Mouse (Mus musculus): ENCODE data around the gene Clec1a. TPM values are rescaled to one million over a fixed set of nuclear protein-coding genes. Genes with fewer than 3 reads are reported as not detected.

Clec1a gene
- polyA plus RNA-seq, 1 experiment from 2014 or later, result 1.5 TPM

DNA sequence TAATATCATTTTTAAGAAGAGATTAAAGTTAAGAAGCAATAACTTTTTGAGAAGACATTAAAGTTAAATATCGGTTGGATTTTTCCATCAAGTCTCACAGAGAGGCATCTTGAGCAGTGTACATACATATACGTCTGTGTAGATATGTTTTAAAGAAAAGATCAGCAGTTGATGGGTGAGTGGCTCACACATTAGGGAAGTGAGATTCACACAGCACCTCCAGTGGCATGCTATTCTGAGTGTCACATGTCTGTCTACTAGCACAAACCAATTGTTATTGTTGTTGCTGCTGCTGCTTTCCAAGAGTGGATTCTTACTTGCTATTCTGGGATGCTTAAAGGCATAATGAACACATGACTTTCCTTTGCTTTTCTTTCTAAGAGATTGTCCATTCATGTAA lies 49.4 kb downstream of the Clec1a start:
- no peaks in the 10 kb centered on the region for H3K4me1 ChIP-seq (ENCODE audit: control insufficient read depth, insufficient read depth, low read length)
- no peaks in the 10 kb centered on the region for H3K27me3 ChIP-seq (ENCODE audit: control insufficient read depth, insufficient read depth, low read length)
- ATAC-seq (replicated peaks; ENCODE audit: insufficient number of reproducible peaks, low FRiP score, low TSS enrichment, low read depth) (no peak), DNase-seq (ENCODE audit: low spot score) (no peak)
- no peak overlapping the region for H3K4me2 ChIP-seq (ENCODE audit: low read depth, low read length)
- no peak overlapping the region for H3K27ac ChIP-seq (replicated peaks; ENCODE audit: low read depth, low read length)
- H3K36me3 ChIP-seq (replicated peaks; ENCODE audit: control insufficient read depth, insufficient read depth, low read depth, low read length), result no peaks in the 10 kb centered on the region
- no peaks in the 10 kb centered on the region for H3K9me3 ChIP-seq (replicated peaks; ENCODE audit: control insufficient read depth, low read length)
- H3K9ac ChIP-seq (replicated peaks; ENCODE audit: low read length), result no peak overlapping the region
- WGBS, result 89% methylated on average over 2 of the region's 2 CpGs
- no peak overlapping the region for H3K4me3 ChIP-seq (ENCODE audit: low read depth, low read length)

DNA sequence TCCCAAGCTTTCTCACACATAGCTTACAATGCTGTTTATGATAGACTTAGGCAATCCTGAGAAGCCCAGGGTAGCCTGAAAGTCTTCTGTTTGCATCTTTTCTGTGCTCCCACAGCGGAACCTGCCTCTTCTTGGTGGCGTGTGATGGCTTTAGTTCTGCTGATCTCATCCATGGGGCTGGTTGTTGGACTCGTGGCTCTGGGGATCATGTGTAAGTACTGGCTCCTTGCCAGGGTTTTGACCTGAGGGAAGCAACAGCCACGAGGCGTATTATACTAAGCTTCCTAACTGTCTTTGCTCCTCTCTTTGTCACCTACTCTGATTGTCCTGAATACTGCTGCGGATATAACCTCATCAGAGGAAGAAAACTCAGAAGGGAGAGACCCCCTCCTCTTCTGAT lies 51.9 kb downstream of the Clec1a start:
- H3K4me2 ChIP-seq (ENCODE audit: low read depth, low read length), result no peak overlapping the region
- H3K27me3 ChIP-seq (ENCODE audit: control insufficient read depth, insufficient read depth, low read length), result no peaks in the 10 kb centered on the region
- ATAC-seq (replicated peaks; ENCODE audit: insufficient number of reproducible peaks, low FRiP score, low TSS enrichment, low read depth) (no peak), DNase-seq (ENCODE audit: low spot score) (no peak)
- H3K9me3 ChIP-seq (replicated peaks; ENCODE audit: control insufficient read depth, low read length), result no peaks in the 10 kb centered on the region
- H3K4me1 ChIP-seq (ENCODE audit: control insufficient read depth, insufficient read depth, low read length), result no peaks in the 10 kb centered on the region
- H3K36me3 ChIP-seq (replicated peaks; ENCODE audit: control insufficient read depth, insufficient read depth, low read depth, low read length), result no peaks in the 10 kb centered on the region
- H3K27ac ChIP-seq (replicated peaks; ENCODE audit: low read depth, low read length), result no peak overlapping the region
- WGBS, result 61% methylated on average over 6 of the region's 6 CpGs
- H3K9ac ChIP-seq (replicated peaks; ENCODE audit: low read length), result no peak overlapping the region
- no peak overlapping the region for H3K4me3 ChIP-seq (ENCODE audit: low read depth, low read length)

DNA sequence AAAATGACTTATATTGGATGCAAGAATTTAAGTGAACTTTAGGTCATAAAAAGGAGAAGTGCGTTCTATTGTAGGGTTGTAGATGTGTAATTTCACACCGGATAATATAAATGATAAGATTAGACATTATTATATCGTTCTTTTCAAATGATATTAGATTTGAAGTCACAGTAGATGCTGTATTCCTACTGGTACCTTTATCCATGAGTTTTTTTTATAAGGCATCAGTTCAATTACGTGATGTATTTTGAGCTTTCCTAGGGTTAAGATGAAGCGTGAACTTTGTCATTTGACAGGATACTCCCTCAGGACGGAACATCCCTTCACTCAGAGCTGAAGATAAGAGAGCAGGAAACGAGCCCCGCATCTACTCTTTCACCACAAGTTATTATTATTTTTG lies 54.8 kb downstream of the Clec1a start, which contains the start of gene Clec1b:
Clec1b (plus strand) TSS at position 301 of the 400 bp plus-strand sequence.
- ATAC-seq (replicated peaks; ENCODE audit: insufficient number of reproducible peaks, low FRiP score, low TSS enrichment, low read depth) (no peak), DNase-seq (ENCODE audit: low spot score) (no peak)
- Histone ChIP-seq H3K27me3 (ENCODE audit: control insufficient read depth, insufficient read depth, low read length) (no peaks in the 10 kb centered on the region), H3K36me3 (replicated peaks; ENCODE audit: control insufficient read depth, insufficient read depth, low read depth, low read length) (no peaks in the 10 kb centered on the region), H3K4me1 (ENCODE audit: control insufficient read depth, insufficient read depth, low read length) (no peaks in the 10 kb centered on the region), H3K4me3 (ENCODE audit: low read depth, low read length) (no peak within 1 kb of the TSS), H3K9ac (replicated peaks; ENCODE audit: low read length) (no peak within 1 kb of the TSS), H3K4me2 (ENCODE audit: low read depth, low read length) (no peak within 1 kb of the TSS), H3K27ac (replicated peaks; ENCODE audit: low read depth, low read length) (no peak within 1 kb of the TSS), H3K9me3 (replicated peaks; ENCODE audit: control insufficient read depth, low read length) (no peaks in the 10 kb centered on the region)
- WGBS, result 84% methylated on average over 8 of the region's 8 CpGs

DNA sequence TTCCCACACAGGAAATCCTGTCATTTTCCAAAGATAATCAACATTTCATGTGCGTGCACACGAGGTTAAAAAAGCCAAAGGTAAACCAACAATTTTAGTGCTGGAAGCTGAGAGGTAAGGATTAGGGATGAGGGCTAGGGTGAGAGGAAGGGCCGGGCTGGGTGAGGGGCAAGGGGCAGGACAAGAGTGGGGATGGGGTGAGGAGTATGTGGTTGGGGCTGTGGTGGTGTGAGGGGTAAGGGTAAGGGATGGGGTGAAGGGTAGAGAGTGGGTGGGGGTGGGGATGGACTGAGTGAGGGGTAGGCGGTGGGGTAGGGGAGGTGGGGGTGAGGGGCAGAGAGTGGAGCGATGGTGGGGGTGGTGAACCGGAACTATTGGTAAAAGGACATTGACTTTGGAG lies 58.1 kb downstream of the Clec1a start:
- no peaks in the 10 kb centered on the region for H3K4me1 ChIP-seq (ENCODE audit: control insufficient read depth, insufficient read depth, low read length)
- ATAC-seq (replicated peaks; ENCODE audit: insufficient number of reproducible peaks, low FRiP score, low TSS enrichment, low read depth), result no peak
- 63% methylated on average over 6 of the region's 6 CpGs for WGBS
- no peaks in the 10 kb centered on the region for H3K27me3 ChIP-seq (ENCODE audit: control insufficient read depth, insufficient read depth, low read length)
- no peaks in the 10 kb centered on the region for H3K9me3 ChIP-seq (replicated peaks; ENCODE audit: control insufficient read depth, low read length)
- H3K36me3 ChIP-seq (replicated peaks; ENCODE audit: control insufficient read depth, insufficient read depth, low read depth, low read length), result no peaks in the 10 kb centered on the region
- no peak overlapping the region for H3K4me3 ChIP-seq (ENCODE audit: low read depth, low read length)
- H3K4me2 ChIP-seq (ENCODE audit: low read depth, low read length), result no peak overlapping the region
- no peak overlapping the region for H3K9ac ChIP-seq (replicated peaks; ENCODE audit: low read length)
- no peak for DNase-seq (ENCODE audit: low spot score)
- no peak overlapping the region for H3K27ac ChIP-seq (replicated peaks; ENCODE audit: low read depth, low read length)

DNA sequence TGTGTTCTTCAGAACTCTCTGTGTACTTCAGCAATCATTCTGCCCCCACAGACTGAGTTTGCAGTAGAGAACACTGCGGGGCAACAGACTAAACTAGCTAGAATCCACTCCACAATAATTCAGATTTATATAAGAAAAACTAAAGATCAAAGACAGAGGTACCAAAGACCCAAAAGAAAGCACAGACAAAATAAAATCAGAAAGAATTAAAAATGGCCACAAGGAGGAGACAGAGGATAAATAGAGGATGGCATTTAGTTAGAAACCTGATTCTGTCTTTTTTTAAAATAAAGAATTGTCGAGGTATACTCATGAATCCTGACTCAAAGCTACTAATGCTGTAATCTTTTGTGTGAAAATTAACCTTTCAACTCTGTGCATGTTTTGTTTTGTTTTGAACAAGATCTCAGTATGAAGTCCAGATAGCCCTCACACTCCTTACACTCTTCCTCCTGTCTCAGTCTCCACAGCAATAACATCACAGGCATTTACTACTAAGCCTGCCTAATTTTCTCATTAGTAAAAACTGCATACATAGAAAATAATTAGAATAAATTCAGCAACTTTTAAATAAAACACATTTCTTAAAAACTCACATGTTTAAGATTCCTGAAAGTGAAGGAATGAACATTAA lies 58.6 kb downstream of the Clec1a start:
- H3K9ac ChIP-seq (replicated peaks; ENCODE audit: low read length), result no peak overlapping the region
- WGBS, result 27% methylated on average over 2 of the region's 2 CpGs
- ATAC-seq (replicated peaks; ENCODE audit: insufficient number of reproducible peaks, low FRiP score, low TSS enrichment, low read depth) (no peak), DNase-seq (ENCODE audit: low spot score) (peak; percentile 30)
- H3K4me3 ChIP-seq (ENCODE audit: low read depth, low read length), result no peak overlapping the region
- no peaks in the 10 kb centered on the region for H3K36me3 ChIP-seq (replicated peaks; ENCODE audit: control insufficient read depth, insufficient read depth, low read depth, low read length)
- H3K27me3 ChIP-seq (ENCODE audit: control insufficient read depth, insufficient read depth, low read length), result no peaks in the 10 kb centered on the region
- H3K4me2 ChIP-seq (ENCODE audit: low read depth, low read length), result no peak overlapping the region
- H3K9me3 ChIP-seq (replicated peaks; ENCODE audit: control insufficient read depth, low read length), result no peaks in the 10 kb centered on the region
- H3K27ac ChIP-seq (replicated peaks; ENCODE audit: low read depth, low read length), result no peak overlapping the region
- no peaks in the 10 kb centered on the region for H3K4me1 ChIP-seq (ENCODE audit: control insufficient read depth, insufficient read depth, low read length)

DNA sequence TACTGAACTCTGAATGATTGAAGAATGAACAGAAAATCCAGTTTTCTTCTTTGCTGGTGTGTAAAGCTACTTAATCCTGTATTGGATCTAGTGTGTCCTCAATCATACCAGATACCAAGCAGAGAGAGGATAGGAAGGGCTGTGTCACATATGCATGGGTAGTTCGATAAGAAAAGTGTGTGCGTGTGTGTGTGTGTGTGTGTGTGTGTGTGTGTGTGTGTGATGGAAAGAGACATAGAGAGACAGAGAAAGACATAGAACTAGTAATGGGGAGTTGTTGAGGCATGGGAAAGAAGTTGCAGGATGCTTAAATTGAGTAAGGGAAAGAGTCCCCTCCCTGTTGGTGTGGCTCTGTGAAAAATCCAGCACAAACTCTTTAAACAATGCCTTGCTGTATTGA lies 66.0 kb downstream of the Clec1a start, which contains the start of gene Clec12b:
Clec12b (minus strand) TSS at position 101 of the 400 bp plus-strand sequence.
- Histone ChIP-seq H3K27ac (replicated peaks; ENCODE audit: low read depth, low read length) (no peak within 1 kb of the TSS), H3K4me2 (ENCODE audit: low read depth, low read length) (no peak within 1 kb of the TSS), H3K27me3 (ENCODE audit: control insufficient read depth, insufficient read depth, low read length) (no peaks in the 10 kb centered on the region), H3K4me1 (ENCODE audit: control insufficient read depth, insufficient read depth, low read length) (no peaks in the 10 kb centered on the region), H3K9me3 (replicated peaks; ENCODE audit: control insufficient read depth, low read length) (no peaks in the 10 kb centered on the region), H3K9ac (replicated peaks; ENCODE audit: low read length) (no peak within 1 kb of the TSS), H3K36me3 (replicated peaks; ENCODE audit: control insufficient read depth, insufficient read depth, low read depth, low read length) (no peaks in the 10 kb centered on the region), H3K4me3 (ENCODE audit: low read depth, low read length) (no peak within 1 kb of the TSS)
- DNase-seq (ENCODE audit: low spot score), result no peak
- no peak for ATAC-seq (replicated peaks; ENCODE audit: insufficient number of reproducible peaks, low FRiP score, low TSS enrichment, low read depth)
- 92% methylated on average over 2 of the region's 2 CpGs for WGBS

DNA sequence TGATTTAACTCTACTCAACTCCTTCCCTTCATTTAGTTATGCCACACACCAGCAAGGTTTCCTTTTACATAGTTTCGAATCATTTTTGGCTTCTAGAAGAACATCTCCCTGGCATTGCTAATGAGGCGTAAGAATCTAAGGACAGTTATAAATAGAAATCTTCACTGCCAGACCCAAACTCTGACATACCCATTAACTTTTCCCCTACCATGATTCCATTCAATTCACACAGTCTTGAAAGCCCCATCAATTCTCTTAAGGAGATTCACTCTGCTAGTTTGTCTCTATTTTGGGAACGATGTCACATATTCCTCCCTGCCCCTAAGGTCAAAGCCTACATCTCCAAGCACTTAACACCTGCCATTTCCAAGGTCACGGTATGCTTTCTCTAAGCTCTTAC lies 66.8 kb downstream of the Clec1a start:
- no peaks in the 10 kb centered on the region for H3K27me3 ChIP-seq (ENCODE audit: control insufficient read depth, insufficient read depth, low read length)
- H3K9me3 ChIP-seq (replicated peaks; ENCODE audit: control insufficient read depth, low read length), result no peaks in the 10 kb centered on the region
- 85% methylated on average over 4 of the region's 4 CpGs for WGBS
- no peaks in the 10 kb centered on the region for H3K36me3 ChIP-seq (replicated peaks; ENCODE audit: control insufficient read depth, insufficient read depth, low read depth, low read length)
- H3K4me2 ChIP-seq (ENCODE audit: low read depth, low read length), result no peak overlapping the region
- no peak for ATAC-seq (replicated peaks; ENCODE audit: insufficient number of reproducible peaks, low FRiP score, low TSS enrichment, low read depth)
- no peak overlapping the region for H3K9ac ChIP-seq (replicated peaks; ENCODE audit: low read length)
- DNase-seq (ENCODE audit: low spot score), result no peak
- H3K4me3 ChIP-seq (ENCODE audit: low read depth, low read length), result no peak overlapping the region
- H3K4me1 ChIP-seq (ENCODE audit: control insufficient read depth, insufficient read depth, low read length), result no peaks in the 10 kb centered on the region
- H3K27ac ChIP-seq (replicated peaks; ENCODE audit: low read depth, low read length), result no peak overlapping the region

DNA sequence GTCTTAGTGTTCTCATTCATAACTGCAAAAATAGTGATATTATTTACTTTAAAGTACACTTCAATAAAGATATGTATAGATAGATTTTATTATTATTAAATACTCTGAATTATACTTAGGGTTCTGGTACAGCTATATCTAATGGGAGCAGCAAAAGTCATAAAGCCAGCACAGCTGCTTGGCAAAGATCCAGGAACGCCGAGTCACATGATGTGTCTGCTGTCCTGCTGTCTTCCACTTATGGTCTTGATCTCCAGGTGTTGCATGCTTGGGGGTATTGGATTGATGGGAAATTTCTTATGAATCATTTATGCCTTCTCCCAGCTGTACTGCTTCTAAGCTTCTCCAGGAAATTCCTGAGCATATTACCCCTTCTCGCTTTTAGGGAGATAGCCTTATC lies 68.3 kb downstream of the Clec1a start:
- no peak overlapping the region for H3K9ac ChIP-seq (replicated peaks; ENCODE audit: low read length)
- 83% methylated on average over 3 of the region's 3 CpGs for WGBS
- no peaks in the 10 kb centered on the region for H3K36me3 ChIP-seq (replicated peaks; ENCODE audit: control insufficient read depth, insufficient read depth, low read depth, low read length)
- no peak for ATAC-seq (replicated peaks; ENCODE audit: insufficient number of reproducible peaks, low FRiP score, low TSS enrichment, low read depth)
- H3K27ac ChIP-seq (replicated peaks; ENCODE audit: low read depth, low read length), result no peak overlapping the region
- no peaks in the 10 kb centered on the region for H3K9me3 ChIP-seq (replicated peaks; ENCODE audit: control insufficient read depth, low read length)
- DNase-seq (ENCODE audit: low spot score), result no peak
- no peaks in the 10 kb centered on the region for H3K4me1 ChIP-seq (ENCODE audit: control insufficient read depth, insufficient read depth, low read length)
- no peaks in the 10 kb centered on the region for H3K27me3 ChIP-seq (ENCODE audit: control insufficient read depth, insufficient read depth, low read length)
- H3K4me3 ChIP-seq (ENCODE audit: low read depth, low read length), result no peak overlapping the region
- H3K4me2 ChIP-seq (ENCODE audit: low read depth, low read length), result no peak overlapping the region
